Mouse (Mus musculus): ENCODE measurements around the gene Slc35c2. TPM values are rescaled to one million over a fixed set of nuclear protein-coding genes. Genes with fewer than 3 reads are reported as not detected.

Slc35c2 gene
- polyA plus RNA-seq, 1 experiment from 2014 or later = 60.8 TPM

- H3K9me3 ChIP-seq (ENCODE audit: control insufficient read depth, low read length) = no peaks in the 10 kb centered on the region
- H3K4me2 ChIP-seq (ENCODE audit: low read length) = no peak overlapping the region
- no peak overlapping the region for H3K27ac ChIP-seq (replicated peaks; ENCODE audit: low read depth, low read length)
- WGBS = 19% methylated on average over 3 of the region's 3 CpGs
- no peaks in the 10 kb centered on the region for H3K36me3 ChIP-seq (ENCODE audit: control insufficient read depth, insufficient read depth, low read length)
- H3K27me3 ChIP-seq (ENCODE audit: control insufficient read depth, insufficient read depth, low read length) = no peaks in the 10 kb centered on the region
- DNase-seq (no peak), ATAC-seq (ENCODE audit: low FRiP score, low TSS enrichment) (no peak)
- peaks cover 22% of the 10 kb centered on the region for H3K4me1 ChIP-seq (ENCODE audit: control insufficient read depth, insufficient read depth, low read length)
- H3K4me3 ChIP-seq (replicated peaks; ENCODE audit: low read depth, low read length) = no peak overlapping the region
- no peak overlapping the region for H3K9ac ChIP-seq (replicated peaks; ENCODE audit: low read length)
Measured at GRCm38 (mm10) chr2:165248967-165249366, 38.7 kb downstream of the Slc35c2 start.

- DNase-seq = peak; percentile 52
Measured at GRCm38 (mm10) chr2:165246349-165246748, 41.3 kb downstream of the Slc35c2 start.

GRCm38 (mm10) chr2:165243122-165243720 is 44.4 kb downstream of the Slc35c2 start:
- H3K27ac ChIP-seq (replicated peaks; ENCODE audit: low read depth, low read length) = peak overlapping the region; percentile 46
- no peaks in the 10 kb centered on the region for H3K9me3 ChIP-seq (ENCODE audit: control insufficient read depth, low read length)
- peak; percentile 47; the same call in 1 of the 2 replicates for ATAC-seq (ENCODE audit: low FRiP score, low TSS enrichment)
- H3K9ac ChIP-seq (replicated peaks; ENCODE audit: low read length) = no peak overlapping the region; the same call in 1 of the 2 replicates
- H3K4me1 ChIP-seq (ENCODE audit: control insufficient read depth, insufficient read depth, low read length) = peaks cover 38% of the 10 kb centered on the region
- DNase-seq = peak; percentile 63
- peak overlapping the region; percentile 34; the same call in 1 of the 2 replicates for H3K4me2 ChIP-seq (ENCODE audit: low read length)
- H3K27me3 ChIP-seq (ENCODE audit: control insufficient read depth, insufficient read depth, low read length) = peaks cover 33% of the 10 kb centered on the region; the same call in 1 of the 2 replicates
- no peak overlapping the region for H3K4me3 ChIP-seq (replicated peaks; ENCODE audit: low read depth, low read length)
- H3K36me3 ChIP-seq (ENCODE audit: control insufficient read depth, insufficient read depth, low read length) = no peaks in the 10 kb centered on the region
- WGBS = 5% methylated on average over 11 of the region's 11 CpGs

More at GRCm38 (mm10) chr2:165246349-165246748, 41.3 kb downstream of the Slc35c2 start:
- Histone ChIP-seq H3K9me3 (ENCODE audit: control insufficient read depth, low read length) (no peaks in the 10 kb centered on the region), H3K9ac (replicated peaks; ENCODE audit: low read length) (no peak overlapping the region), H3K4me1 (ENCODE audit: control insufficient read depth, insufficient read depth, low read length) (peaks cover 31% of the 10 kb centered on the region), H3K27me3 (ENCODE audit: control insufficient read depth, insufficient read depth, low read length) (peaks cover 12% of the 10 kb centered on the region; the same call in 1 of the 2 replicates), H3K27ac (replicated peaks; ENCODE audit: low read depth, low read length) (no peak overlapping the region), H3K36me3 (ENCODE audit: control insufficient read depth, insufficient read depth, low read length) (no peaks in the 10 kb centered on the region), H3K4me3 (replicated peaks; ENCODE audit: low read depth, low read length) (no peak overlapping the region), H3K4me2 (ENCODE audit: low read length) (no peak overlapping the region)
- WGBS = 10% methylated on average over 11 of the region's 11 CpGs
- ATAC-seq (ENCODE audit: low FRiP score, low TSS enrichment) = no peak

GRCm38 (mm10) chr2:165242575-165242974 is 45.1 kb downstream of the Slc35c2 start:
- Histone ChIP-seq H3K4me3 (replicated peaks; ENCODE audit: low read depth, low read length) (no peak overlapping the region), H3K9ac (replicated peaks; ENCODE audit: low read length) (no peak overlapping the region; the same call in 1 of the 2 replicates), H3K27ac (replicated peaks; ENCODE audit: low read depth, low read length) (peak overlapping the region; percentile 46), H3K27me3 (ENCODE audit: control insufficient read depth, insufficient read depth, low read length) (peaks cover 33% of the 10 kb centered on the region; the same call in 1 of the 2 replicates), H3K4me1 (ENCODE audit: control insufficient read depth, insufficient read depth, low read length) (peaks cover 38% of the 10 kb centered on the region), H3K9me3 (ENCODE audit: control insufficient read depth, low read length) (no peaks in the 10 kb centered on the region), H3K36me3 (ENCODE audit: control insufficient read depth, insufficient read depth, low read length) (no peaks in the 10 kb centered on the region), H3K4me2 (ENCODE audit: low read length) (peak overlapping the region; percentile 34; the same call in 1 of the 2 replicates)
- 6% methylated on average over 13 of the region's 13 CpGs for whole genome bisulfite sequencing
- DNase-seq (peak; percentile 62), ATAC-seq (ENCODE audit: low FRiP score, low TSS enrichment) (no peak)

GRCm38 (mm10) chr2:165241786-165242185 is 45.9 kb downstream of the Slc35c2 start:
- no peak overlapping the region for H3K4me3 ChIP-seq (replicated peaks; ENCODE audit: low read depth, low read length)
- 71% methylated on average over 7 of the region's 7 CpGs for WGBS
- DNase-seq (no peak), ATAC-seq (ENCODE audit: low FRiP score, low TSS enrichment) (no peak)
- no peak overlapping the region for H3K9ac ChIP-seq (replicated peaks; ENCODE audit: low read length)
- no peaks in the 10 kb centered on the region for H3K36me3 ChIP-seq (ENCODE audit: control insufficient read depth, insufficient read depth, low read length)
- no peak overlapping the region for H3K4me2 ChIP-seq (ENCODE audit: low read length)
- H3K27me3 ChIP-seq (ENCODE audit: control insufficient read depth, insufficient read depth, low read length) = peaks cover 37% of the 10 kb centered on the region; the same call in 1 of the 2 replicates
- no peaks in the 10 kb centered on the region for H3K9me3 ChIP-seq (ENCODE audit: control insufficient read depth, low read length)
- peaks cover 30% of the 10 kb centered on the region for H3K4me1 ChIP-seq (ENCODE audit: control insufficient read depth, insufficient read depth, low read length)
- H3K27ac ChIP-seq (replicated peaks; ENCODE audit: low read depth, low read length) = no peak overlapping the region

- Histone ChIP-seq H3K4me2 (ENCODE audit: low read length) (no peak overlapping the region), H3K9ac (replicated peaks; ENCODE audit: low read length) (no peak overlapping the region), H3K4me3 (replicated peaks; ENCODE audit: low read depth, low read length) (no peak overlapping the region), H3K9me3 (ENCODE audit: control insufficient read depth, low read length) (no peaks in the 10 kb centered on the region), H3K36me3 (ENCODE audit: control insufficient read depth, insufficient read depth, low read length) (no peaks in the 10 kb centered on the region), H3K27ac (replicated peaks; ENCODE audit: low read depth, low read length) (no peak overlapping the region), H3K4me1 (ENCODE audit: control insufficient read depth, insufficient read depth, low read length) (peaks cover 32% of the 10 kb centered on the region), H3K27me3 (ENCODE audit: control insufficient read depth, insufficient read depth, low read length) (peaks cover 45% of the 10 kb centered on the region)
- 42% methylated on average over 8 of the region's 8 CpGs for WGBS
- ATAC-seq (ENCODE audit: low FRiP score, low TSS enrichment) (no peak), DNase-seq (no peak)
Measured at GRCm38 (mm10) chr2:165240371-165240770, 47.3 kb downstream of the Slc35c2 start.

GRCm38 (mm10) chr2:165239533-165240144 is 48.0 kb downstream of the Slc35c2 start:
- H3K27me3 ChIP-seq (ENCODE audit: control insufficient read depth, insufficient read depth, low read length) = peaks cover 45% of the 10 kb centered on the region
- H3K9me3 ChIP-seq (ENCODE audit: control insufficient read depth, low read length) = no peaks in the 10 kb centered on the region
- no peak for DNase-seq
- no peak for ATAC-seq (ENCODE audit: low FRiP score, low TSS enrichment)
- H3K27ac ChIP-seq (replicated peaks; ENCODE audit: low read depth, low read length) = no peak overlapping the region
- H3K4me2 ChIP-seq (ENCODE audit: low read length) = no peak overlapping the region
- H3K36me3 ChIP-seq (ENCODE audit: control insufficient read depth, insufficient read depth, low read length) = no peaks in the 10 kb centered on the region
- WGBS = 36% methylated on average over 15 of the region's 15 CpGs
- H3K9ac ChIP-seq (replicated peaks; ENCODE audit: low read length) = no peak overlapping the region
- no peak overlapping the region for H3K4me3 ChIP-seq (replicated peaks; ENCODE audit: low read depth, low read length)
- peaks cover 39% of the 10 kb centered on the region for H3K4me1 ChIP-seq (ENCODE audit: control insufficient read depth, insufficient read depth, low read length)

GRCm38 (mm10) chr2:165238416-165239145 is 49.1 kb downstream of the Slc35c2 start:
- H3K27me3 ChIP-seq (ENCODE audit: control insufficient read depth, insufficient read depth, low read length) = peaks cover 47% of the 10 kb centered on the region
- no peak overlapping the region for H3K4me3 ChIP-seq (replicated peaks; ENCODE audit: low read depth, low read length)
- DNase-seq (peak; percentile 66), ATAC-seq (ENCODE audit: low FRiP score, low TSS enrichment) (no peak)
- no peak overlapping the region for H3K4me2 ChIP-seq (ENCODE audit: low read length)
- no peaks in the 10 kb centered on the region for H3K9me3 ChIP-seq (ENCODE audit: control insufficient read depth, low read length)
- WGBS = 2% methylated on average over 12 of the region's 12 CpGs
- H3K9ac ChIP-seq (replicated peaks; ENCODE audit: low read length) = no peak overlapping the region
- H3K4me1 ChIP-seq (ENCODE audit: control insufficient read depth, insufficient read depth, low read length) = peaks cover 36% of the 10 kb centered on the region
- H3K27ac ChIP-seq (replicated peaks; ENCODE audit: low read depth, low read length) = no peak overlapping the region
- H3K36me3 ChIP-seq (ENCODE audit: control insufficient read depth, insufficient read depth, low read length) = no peaks in the 10 kb centered on the region

All from midbrain, embryonic 14.5 days (tissue).